Mouse (Mus musculus) sigmoid colon, adult 10 weeks (tissue): ENCODE measurements around the gene Isl2. TPM values are rescaled to one million over a fixed set of nuclear protein-coding genes. Genes with fewer than 3 reads are reported as not detected.

ENCODE experiments used
- polyA plus RNA-seq: library from polyadenylated mRNA; stranded (reverse); fragments of 350-450 nt; fragmentation: Illumina TruSeq; extraction: RNeasy Lipid Tissue Mini Kit (QIAGEN cat#74804); gene quantifications from one replicate; pipeline ENCODE4 v1.2.3, GENCODE M21; 2014; ENCODE audit warnings: low read depth, low replicate concordance

Gene Isl2
- polyA plus RNA-seq: 0.28 TPM

GRCm38 (mm10) chr9:55538377-55538776, at the start of gene Isl2:
Gene Isl2, plus strand, starts transcription at chr9:55538672.

GRCm38 (mm10) chr9:55512027-55512543, 26.4 kb upstream of the Isl2 start, which contains the start of gene Etfa:
Gene Etfa, minus strand, starts transcription at chr9:55512243.

Other genes with a start within 250 kb of the Isl2 start
- 1.4 TPM for gene Nrg4, start 211.8 kb upstream of the Isl2 start, polyA plus RNA-seq
- gene Tmem266, start 211.8 kb upstream of the Isl2 start, polyA plus RNA-seq: not detected
- gene Etfa, start 26.4 kb upstream of the Isl2 start, polyA plus RNA-seq: 309 TPM